Mouse (Mus musculus) layer of hippocampus, adult 2 months (tissue): ENCODE data around the gene 6330409D20Rik. TPM values are rescaled to one million over a fixed set of nuclear protein-coding genes. Genes with fewer than 3 reads are reported as not detected.

Experiments
- DNase-seq, 2 experiments: peaks; one replicate each; pipeline ENCODE4 v3.0.0; 2022; ENCODE audit warnings: low spot score in 2 of 2
- H3K27ac ChIP-seq: fragments of 200-600 bp; 2 replicates; pipeline ENCODE4 v1.8.1; 2022
- H3K4me3 ChIP-seq: fragments of 200-600 bp; 2 replicates; pipeline ENCODE4 v1.8.1; 2022; ENCODE audit warnings: mild to moderate bottlenecking
- CTCF ChIP-seq: fragments of 200-600 bp; conservative IDR thresholded peaks from 2 replicates; pipeline ENCODE4 v1.8.1; 2022; ENCODE audit warnings: antibody characterized with exemption, mild to moderate bottlenecking, moderate library complexity
- long read RNA-seq, 2 experiments: library from polyadenylated mRNA; stranded (forward); transcript quantifications; one replicate each; pipeline ENCODE4 v2.0.0; 2021; ENCODE audit warnings: borderline mapping rate in 2 of 2
- total RNA-seq, 2 experiments: library from RNA; stranded (reverse); gene quantifications; 2 replicates each; pipeline ENCODE4 v1.2.3; 2021

Gene 6330409D20Rik
- total RNA-seq, result 1 to 10 TPM; 1.4 to 2.9 TPM
- long read RNA-seq, experiment 1, partial matches to known transcripts, result 1 of 2 reads
- long read RNA-seq, experiment 1, other reads (novel, unspliced or antisense), result 1 of 2 reads
- long read RNA-seq, experiment 2, partial matches to known transcripts, result 0 of 1 reads
- long read RNA-seq, experiment 2, other reads (novel, unspliced or antisense), result 0 of 1 reads

DNA sequence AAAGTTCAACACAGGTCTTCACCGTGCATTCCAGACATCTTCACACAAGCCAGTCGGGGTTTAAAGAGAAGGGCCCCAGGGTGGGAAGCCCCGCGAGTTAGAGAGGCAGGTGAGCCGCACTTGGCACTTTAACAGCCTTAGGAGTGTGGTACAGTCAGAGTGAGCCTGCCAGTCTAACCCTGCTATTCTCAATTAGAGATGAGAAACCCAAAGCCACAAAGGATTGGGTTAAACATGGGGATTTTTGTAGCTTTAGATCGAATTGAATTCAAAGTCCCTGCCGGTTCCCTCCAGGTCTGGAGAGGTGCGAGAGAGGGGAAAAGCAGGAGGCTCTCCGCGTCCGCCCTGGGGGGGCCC lies at the start of gene 6330409D20Rik:
6330409D20Rik (minus strand) TSS at position 101 of the 357 bp plus-strand sequence.
- peak within 1 kb of the TSS; percentile 88 for H3K27ac ChIP-seq
- no peak for DNase-seq
- peak within 1 kb of the TSS; percentile 79 for H3K4me3 ChIP-seq
- no peak for TF ChIP-seq CTCF

DNA sequence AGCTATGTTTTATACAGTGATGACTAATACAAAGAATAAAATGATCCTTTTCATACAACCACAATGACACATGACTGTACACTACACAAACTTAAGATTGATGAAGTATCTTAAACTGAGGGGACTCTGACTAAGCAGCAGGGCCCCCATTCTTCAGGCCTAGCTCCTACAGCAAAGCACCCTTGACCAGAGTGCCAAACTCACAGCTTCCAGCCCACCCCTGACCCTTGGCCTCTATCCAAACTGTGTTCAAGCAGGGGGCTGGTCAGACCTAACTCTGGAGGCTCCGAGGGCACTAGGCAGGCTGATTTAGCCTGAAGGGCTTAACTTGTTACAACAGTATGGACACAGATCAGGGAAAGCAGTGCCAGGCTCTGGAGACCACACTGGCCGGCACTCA lies 47.8 kb upstream of the 6330409D20Rik start:
- no peak overlapping the region for H3K27ac ChIP-seq
- no peak for TF ChIP-seq CTCF

DNA sequence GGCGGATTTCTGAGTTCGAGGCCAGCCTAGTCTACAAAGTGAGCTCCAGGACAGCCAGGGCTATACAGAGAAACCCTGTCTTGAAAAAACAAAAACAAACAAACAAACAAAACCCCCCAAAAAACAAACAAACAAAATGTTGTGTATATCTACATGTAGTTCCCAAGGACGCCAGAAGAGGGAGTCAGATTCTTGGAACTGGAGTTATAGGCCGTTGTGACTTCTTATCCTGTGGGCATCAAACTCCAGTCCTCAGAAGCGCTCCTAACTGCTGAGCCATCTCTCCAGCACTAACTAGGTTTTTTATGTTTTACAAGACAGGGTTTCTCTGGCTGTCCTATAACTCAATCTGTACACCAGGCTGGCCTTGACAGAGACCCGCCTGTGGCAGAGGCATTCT lies 46.4 kb upstream of the 6330409D20Rik start:
- peak; percentile 76 for TF ChIP-seq CTCF
- H3K4me3 ChIP-seq, result no peak overlapping the region
- no peak overlapping the region for H3K27ac ChIP-seq
- no peak for DNase-seq

More for the DNA sequence above, 47.8 kb upstream of the 6330409D20Rik start:
- no peak overlapping the region for H3K4me3 ChIP-seq
- DNase-seq, result no peak

DNA sequence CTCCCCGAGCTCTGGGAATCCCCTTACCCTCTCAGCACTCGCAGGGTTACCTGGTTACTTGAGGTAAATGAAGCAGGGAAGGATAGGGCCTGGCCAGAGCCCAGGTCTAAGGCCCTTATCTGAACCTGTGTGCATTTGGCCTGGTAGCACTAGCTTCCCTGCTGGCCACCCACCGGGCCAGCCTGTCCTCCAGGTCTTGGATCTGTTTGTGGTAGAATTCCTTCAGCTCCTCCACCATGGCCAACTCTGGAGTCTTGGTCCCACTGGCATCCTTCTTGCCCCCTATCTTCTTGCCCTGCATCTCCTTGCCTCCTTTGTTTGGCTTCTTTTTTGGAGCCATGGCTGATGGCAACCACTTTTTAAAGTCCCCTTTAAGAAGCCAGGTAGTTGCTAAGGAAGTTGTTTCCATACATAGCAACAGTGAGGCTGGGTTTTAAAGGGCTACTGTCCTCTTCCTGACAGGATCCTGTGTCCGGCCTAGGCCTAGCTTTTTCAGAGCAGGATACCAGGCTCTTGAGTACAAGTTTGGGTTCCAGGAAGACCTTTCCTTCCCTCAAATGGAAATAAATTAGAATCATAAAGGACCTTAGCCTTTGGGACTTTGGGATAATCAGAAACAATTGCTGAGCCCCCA lies 43.3 kb upstream of the 6330409D20Rik start, which contains the start of gene Cfap157:
Cfap157 (minus strand) TSS at position 381 of the 634 bp plus-strand sequence.
- H3K4me3 ChIP-seq, result no peak within 1 kb of the TSS
- no peak for TF ChIP-seq CTCF
- DNase-seq, result no peak
- H3K27ac ChIP-seq, result no peak within 1 kb of the TSS

DNA sequence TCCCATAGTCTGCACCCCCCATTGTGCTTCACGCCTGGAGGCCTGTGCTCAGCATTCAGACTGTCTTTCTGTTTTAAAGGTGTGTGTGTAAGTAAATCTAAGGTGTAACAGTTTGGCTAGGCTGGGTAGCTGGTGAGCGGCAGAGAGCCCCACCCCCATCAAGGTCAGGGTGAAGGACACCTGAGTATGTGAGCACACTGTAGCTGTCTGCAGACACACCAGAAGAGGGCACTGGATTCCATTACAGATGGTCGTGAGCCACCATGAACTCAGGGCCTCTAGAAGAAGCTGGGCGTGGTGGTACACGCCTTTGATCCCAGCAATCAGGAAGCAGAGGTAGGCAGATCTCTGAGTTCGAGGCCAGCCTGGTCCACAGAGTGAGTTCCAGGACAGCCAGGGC lies 40.9 kb upstream of the 6330409D20Rik start:
- H3K27ac ChIP-seq, result no peak overlapping the region
- 0 out of 2 replicates have a peak, but pooled peaks have one; percentile 9 for TF ChIP-seq CTCF
- H3K4me3 ChIP-seq, result no peak overlapping the region
- DNase-seq, result no peak

DNA sequence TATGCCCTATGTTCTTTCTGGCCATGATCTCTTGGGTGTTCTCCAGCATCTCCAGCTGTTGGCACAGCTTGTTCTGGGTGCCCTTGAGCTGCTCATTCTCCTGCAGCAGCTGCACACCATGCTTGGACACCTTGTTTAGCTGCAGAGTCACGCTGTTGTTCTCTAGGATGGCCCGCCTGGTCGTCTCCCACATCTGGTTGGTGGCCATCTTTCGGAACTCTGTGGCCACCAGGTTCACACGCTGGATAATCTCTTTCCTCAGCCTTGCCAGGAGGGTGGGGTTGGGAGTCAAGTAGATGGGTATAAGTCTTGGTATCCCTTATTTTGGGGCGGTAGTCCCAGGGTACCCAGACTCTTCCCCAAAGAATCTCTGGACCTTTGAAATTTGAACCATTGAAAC lies 38.9 kb upstream of the 6330409D20Rik start:
- H3K4me3 ChIP-seq, result no peak overlapping the region
- no peak for TF ChIP-seq CTCF
- no peak overlapping the region for H3K27ac ChIP-seq
- no peak for DNase-seq

DNA sequence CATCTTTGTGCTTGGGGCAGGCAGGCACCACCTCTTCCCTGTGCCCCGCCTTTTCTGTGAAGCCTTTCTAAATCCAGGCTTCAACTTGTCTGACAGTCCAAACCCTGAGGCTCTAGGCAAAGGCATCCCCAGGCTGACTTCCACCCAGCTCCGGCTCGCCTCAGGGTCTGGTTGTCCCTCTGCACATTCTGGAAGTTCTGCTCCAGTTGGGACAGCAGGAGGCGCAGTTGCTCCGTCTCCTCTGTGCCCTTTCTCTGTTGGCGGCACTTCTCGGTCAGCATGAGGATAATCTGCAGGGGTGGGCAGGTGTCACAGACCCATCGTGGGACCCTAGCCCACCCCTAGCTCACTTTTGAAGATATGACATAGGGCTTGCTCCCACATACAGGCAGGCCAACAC lies 38.3 kb upstream of the 6330409D20Rik start:
- H3K4me3 ChIP-seq, result no peak overlapping the region
- peak; percentile 89 for TF ChIP-seq CTCF
- no peak overlapping the region for H3K27ac ChIP-seq
- DNase-seq, result peak in 1 of 2 experiments; percentile 65

DNA sequence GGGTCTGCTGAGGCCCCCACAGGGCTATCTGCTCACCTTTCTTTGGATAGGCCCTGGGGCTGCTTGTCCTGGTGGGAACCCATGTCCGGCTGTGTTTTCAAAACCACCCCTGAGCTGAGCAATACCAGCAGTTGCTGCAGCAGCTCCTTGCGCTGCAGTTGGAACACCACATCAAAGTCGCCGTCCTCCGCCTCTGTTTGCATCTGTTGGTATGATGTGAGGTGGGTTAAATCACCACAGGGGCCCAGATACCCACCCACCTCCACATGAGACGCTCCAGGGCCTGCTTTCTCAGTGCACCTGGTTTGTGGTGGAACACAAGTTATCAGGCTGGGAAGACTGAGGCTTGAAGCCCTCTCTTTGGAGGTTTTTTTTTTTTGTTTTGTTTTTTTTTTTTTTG lies 37.3 kb upstream of the 6330409D20Rik start:
- Histone ChIP-seq H3K4me3 (no peak overlapping the region), H3K27ac (no peak overlapping the region)
- DNase-seq, result no peak
- no peak for TF ChIP-seq CTCF

DNA sequence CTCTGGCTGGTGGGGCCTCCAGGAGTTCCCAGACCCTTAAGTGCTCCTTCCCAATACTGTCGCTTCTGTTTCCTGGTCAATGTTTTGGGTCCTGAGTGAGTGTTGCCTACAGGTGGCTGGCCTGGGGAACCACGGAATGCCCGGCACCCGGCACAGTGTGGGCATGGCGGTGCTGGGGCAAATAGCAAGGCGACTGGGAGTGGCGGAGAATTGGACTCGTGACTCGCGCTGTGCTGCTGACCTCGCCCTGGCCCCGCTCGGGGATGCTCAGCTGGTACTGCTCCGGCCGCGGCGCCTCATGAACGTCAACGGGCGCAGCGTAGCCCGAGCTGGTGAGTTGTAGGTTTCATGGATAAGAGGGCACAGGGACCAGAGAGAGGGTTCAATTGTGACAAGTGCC lies 35.4 kb upstream of the 6330409D20Rik start:
- no peak overlapping the region for H3K27ac ChIP-seq
- H3K4me3 ChIP-seq, result peak overlapping the region; percentile 76
- no peak for TF ChIP-seq CTCF
- DNase-seq, result no peak

DNA sequence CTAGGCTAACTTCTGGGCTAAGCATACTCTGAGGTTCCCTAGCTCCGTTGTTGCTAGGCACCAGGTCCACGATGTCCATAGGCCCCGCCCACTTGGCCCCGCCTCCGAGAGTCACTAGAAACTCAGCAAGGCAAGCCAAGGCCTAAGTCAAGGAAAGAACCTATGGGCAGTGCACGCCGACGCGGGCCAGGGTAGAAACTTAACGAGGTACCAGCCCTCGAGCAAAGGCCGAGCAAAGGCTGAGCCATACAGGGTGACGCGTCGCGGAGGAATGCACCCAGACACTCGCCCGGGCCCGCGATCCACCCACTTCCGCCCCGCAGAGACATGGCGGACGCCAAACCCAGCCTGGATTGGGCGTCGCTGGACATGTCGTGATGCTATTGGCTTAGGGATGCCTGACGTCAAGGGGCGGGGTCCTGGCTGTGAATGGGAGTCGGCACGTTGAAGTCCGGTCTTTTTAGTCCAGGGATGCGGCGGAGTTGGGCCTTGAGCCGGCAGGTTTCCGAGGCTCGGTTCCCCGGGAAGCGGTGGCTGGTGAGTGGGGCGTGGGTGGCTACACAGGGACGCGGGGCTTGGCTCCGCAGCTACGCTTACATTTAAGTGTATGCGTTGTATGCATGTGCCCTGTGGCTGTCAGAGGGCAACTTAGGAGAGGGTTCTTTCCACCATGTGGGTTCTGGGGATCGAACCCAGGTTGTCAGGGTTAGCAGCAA lies 34.7 kb upstream of the 6330409D20Rik start, which contains the start of the genes Ttc16 and Ptrh1:
Ttc16 (minus strand) TSS at position 275 of the 716 bp plus-strand sequence.
Ptrh1 (plus strand) TSS at position 428 of the 716 bp plus-strand sequence.
- H3K4me3 ChIP-seq, result peak within 1 kb of the TSS; percentile 76
- DNase-seq, result peak; percentile 97
- peak within 1 kb of the TSS; percentile 92 for H3K27ac ChIP-seq
- TF ChIP-seq CTCF, result no peak

DNA sequence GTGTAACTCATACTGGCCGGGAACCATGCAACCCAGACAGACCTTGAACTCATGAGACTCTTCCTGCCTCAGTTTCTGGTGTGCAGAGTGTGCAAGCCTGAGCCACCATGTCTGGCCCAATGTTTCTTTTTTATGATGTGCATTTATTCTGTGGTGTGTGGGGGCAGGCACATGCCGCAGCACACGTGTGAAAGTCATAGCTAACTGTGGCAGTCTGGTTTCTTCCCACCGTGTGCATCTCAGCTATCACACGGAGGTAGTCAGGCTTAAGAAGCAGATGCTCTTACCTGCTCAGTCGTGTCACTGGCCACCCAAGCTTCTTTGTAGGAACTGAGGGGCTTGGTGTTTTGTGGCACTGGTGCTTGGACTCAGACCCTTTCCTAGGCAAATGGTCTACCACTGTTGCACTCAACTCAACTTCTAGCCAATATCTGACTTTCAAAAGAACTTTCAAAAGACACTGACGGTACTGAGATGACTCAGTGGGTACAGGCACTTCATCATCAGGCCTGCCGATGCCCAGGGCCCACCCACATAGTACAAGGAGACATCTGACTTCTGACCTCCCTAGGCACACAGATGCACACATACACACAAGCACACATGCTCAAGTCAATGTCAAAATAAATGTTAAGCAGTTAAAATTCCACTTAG lies 31.9 kb upstream of the 6330409D20Rik start:
- no peak overlapping the region for H3K27ac ChIP-seq
- no peak overlapping the region for H3K4me3 ChIP-seq
- no peak for DNase-seq
- no peak for TF ChIP-seq CTCF

DNA sequence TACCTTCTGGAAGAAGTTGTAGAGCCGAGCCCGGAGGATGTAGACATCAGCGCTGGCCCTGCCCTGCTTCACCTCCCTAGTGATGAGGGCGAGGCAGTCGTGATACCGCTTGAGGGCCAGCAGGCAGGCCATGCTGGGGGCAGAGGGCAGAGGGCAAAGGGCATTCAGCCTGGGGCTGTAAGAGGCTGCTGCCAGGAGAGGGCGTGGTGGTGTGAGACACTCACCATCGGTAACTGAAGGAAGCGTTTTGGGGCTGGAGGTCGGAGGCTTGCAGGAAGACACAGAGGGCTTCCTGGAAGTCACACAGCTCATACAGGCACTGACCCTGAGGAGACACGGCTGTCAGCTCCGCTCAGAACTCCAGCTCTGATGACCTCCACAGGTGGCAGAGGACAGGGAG lies 31.1 kb upstream of the 6330409D20Rik start:
- DNase-seq, result no peak
- H3K4me3 ChIP-seq, result no peak overlapping the region
- H3K27ac ChIP-seq, result no peak overlapping the region
- TF ChIP-seq CTCF, result no peak
